Mouse (Mus musculus): ENCODE data around the gene Pik3r2.

Gene Pik3r2

DNA sequence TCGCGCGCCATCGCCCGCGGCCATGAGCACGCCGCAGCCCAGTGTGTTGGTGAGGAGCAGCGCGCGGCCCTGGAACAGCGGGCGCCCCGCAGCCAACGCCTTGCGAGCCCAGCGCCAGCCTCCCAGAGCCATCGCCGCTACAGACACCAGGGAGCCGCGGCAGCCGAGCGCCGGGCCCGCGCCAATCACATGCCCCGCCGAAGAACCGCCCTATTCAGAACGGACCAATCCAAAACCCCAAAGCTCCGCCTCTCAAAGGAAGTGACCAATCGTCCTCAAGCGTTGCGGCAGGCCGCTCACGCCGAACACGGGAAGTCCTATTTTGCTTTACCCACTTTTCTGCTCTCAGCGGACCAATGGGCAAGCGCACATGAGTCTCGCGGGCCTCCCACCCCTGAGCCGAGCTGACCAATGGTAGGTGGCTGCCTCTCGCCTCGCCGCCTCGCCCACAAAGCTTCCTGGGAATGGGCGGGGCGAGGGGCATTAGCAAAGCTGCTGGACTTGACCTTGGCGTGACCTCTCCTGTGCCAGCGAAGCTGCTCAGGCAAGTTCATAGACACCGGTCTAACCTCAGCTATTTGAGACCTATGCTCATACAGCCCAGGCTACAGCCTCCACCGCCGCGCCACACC lies 15.6 kb downstream of the Pik3r2 start, which contains the start of gene Mpv17l2:
TSS of gene Mpv17l2 (minus strand) at position 172 of the 632 bp plus-strand sequence.
- peak; percentile 98 for DNase-seq (ENCODE audit: low read depth, low spot score)
- Histone ChIP-seq H3K27me3 (ENCODE audit: control insufficient read depth, insufficient read depth, low read length, poor library complexity, severe bottlenecking) (no peaks in the 10 kb centered on the region), H3K36me3 (ENCODE audit: control insufficient read depth, insufficient read depth, low read length, poor library complexity, severe bottlenecking) (peaks cover 14% of the 10 kb centered on the region)

DNA sequence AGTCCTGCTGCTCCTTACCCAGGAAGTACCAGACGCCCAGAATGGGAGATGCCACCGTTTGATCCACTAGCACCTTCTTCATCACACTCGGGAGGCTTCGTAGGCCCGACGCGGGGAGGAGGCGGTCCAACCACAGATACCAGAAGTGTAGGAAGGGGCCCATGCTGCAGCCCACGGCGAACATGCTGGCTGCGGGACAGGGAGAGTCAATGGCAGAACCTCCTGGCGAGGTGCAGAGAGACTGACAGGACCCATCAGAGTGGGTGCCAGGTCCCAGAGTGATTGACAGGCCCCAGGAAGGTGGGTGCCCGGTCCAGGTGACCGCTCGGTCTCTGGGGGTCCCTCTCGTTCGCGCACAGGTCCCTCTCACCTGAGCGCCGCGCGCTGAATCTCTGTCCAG lies 16.2 kb downstream of the Pik3r2 start:
- Histone ChIP-seq H3K27me3 (ENCODE audit: control insufficient read depth, insufficient read depth, low read length, poor library complexity, severe bottlenecking) (no peaks in the 10 kb centered on the region), H3K36me3 (ENCODE audit: control insufficient read depth, insufficient read depth, low read length, poor library complexity, severe bottlenecking) (peaks cover 14% of the 10 kb centered on the region)
- no peak for DNase-seq (ENCODE audit: low read depth, low spot score)

DNA sequence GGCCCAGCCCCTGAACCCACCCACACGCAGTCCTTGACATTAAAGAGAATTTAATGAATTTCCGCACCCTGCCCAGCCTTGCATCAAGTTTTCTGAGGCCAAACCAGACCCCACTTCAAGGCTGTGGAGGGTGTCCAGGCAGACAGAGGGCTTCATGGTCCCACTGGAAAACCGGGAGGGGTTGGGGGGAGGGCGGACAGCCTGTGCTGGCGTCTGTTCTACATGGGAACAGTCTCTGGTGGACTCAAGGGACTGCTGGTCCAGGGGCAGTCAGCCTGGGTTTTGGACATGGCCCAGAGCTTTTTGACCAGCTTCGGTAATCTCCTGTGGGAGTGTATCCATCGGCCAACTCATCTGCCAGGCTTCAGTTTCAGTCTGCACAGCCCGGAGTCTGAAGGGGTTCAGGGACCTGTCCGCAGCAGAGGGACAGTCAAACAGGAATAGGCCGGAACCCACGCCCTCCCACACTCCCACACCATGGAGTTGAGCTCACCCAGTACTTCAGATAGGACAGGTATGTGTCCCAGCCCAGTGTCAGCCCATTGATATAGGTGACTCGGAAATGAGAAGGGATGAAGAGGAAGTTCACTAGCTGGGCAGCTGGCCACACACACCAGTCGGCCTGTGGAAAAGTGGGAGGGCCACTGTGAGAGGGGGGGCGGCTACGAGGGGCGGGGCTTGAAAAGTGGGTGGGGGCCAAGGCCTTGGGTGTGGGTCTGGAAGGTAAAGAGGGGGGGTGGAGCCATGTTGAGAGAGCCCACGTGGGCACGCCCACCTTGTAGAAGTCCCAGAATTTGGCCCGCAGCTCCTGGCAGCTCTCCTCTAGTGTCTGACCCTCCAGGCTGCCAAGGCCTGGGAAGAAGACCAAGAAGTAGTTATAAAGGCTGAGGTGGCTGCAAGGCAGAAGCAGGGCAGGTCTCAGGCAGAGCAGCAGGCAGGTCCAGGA lies 17.6 kb downstream of the Pik3r2 start:
- no peak for DNase-seq (ENCODE audit: low read depth, low spot score)
- peaks cover 9% of the 10 kb centered on the region for H3K36me3 ChIP-seq (ENCODE audit: control insufficient read depth, insufficient read depth, low read length, poor library complexity, severe bottlenecking)

DNA sequence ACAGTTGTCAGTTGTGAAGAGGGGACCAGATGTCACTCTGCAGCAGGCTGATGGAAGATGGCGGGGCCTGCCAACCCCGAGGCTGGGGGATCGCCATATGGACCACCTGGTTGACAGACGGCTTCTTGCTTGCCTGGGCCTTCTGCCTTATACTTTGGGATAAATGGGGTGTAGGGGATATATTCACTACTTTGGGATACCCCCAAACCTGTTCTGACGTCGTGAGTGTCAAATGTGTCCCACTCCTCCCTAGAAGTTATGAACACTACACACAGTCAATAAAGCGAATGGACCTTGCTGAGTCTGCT lies 18.3 kb downstream of the Pik3r2 start:
- Histone ChIP-seq H3K36me3 (ENCODE audit: control insufficient read depth, insufficient read depth, low read length, poor library complexity, severe bottlenecking) (peaks cover 5% of the 10 kb centered on the region), H3K27me3 (ENCODE audit: control insufficient read depth, insufficient read depth, low read length, poor library complexity, severe bottlenecking) (no peaks in the 10 kb centered on the region)
- DNase-seq (ENCODE audit: low read depth, low spot score), result no peak

More for the DNA sequence above, 17.6 kb downstream of the Pik3r2 start:
- no peaks in the 10 kb centered on the region for H3K27me3 ChIP-seq (ENCODE audit: control insufficient read depth, insufficient read depth, low read length, poor library complexity, severe bottlenecking)

DNA sequence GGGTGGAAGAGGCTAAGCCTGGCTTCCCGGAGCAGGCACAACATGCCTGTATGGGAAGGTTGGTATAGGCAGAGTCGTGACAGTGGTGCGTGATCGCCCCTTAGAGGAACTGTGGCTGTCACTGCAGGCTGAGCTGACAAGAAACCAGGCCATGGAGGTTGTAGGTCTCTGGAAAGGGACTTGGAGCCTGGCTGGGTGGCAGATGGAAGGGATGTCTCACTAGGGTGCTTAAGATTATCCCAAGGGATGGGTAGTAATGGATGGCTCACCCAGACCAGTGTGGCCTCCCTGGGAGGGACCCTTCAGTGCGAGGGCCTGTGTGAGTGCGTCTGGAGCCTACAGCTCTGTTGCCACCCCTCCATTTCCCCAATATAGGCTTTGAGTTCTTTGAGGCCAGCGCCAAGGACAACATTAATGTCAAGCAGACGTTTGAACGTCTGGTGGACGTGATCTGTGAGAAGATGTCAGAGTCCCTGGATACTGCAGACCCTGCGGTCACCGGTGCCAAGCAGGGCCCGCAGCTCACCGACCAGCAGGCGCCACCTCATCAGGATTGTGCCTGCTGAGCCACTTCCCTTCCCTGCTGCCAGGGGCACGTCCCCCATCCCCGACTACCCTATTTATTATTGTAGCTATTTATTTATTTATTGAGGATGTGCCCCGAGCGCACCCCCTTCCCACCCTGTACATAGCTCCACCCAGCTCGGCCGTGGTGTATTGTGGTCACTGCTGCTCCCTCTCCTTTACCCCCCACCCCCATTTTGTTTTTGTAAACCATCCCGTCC lies 18.8 kb downstream of the Pik3r2 start:
- Histone ChIP-seq H3K36me3 (ENCODE audit: control insufficient read depth, insufficient read depth, low read length, poor library complexity, severe bottlenecking) (peaks cover 1% of the 10 kb centered on the region), H3K27me3 (ENCODE audit: control insufficient read depth, insufficient read depth, low read length, poor library complexity, severe bottlenecking) (no peaks in the 10 kb centered on the region)
- peak; percentile 64 for DNase-seq (ENCODE audit: low read depth, low spot score)

DNA sequence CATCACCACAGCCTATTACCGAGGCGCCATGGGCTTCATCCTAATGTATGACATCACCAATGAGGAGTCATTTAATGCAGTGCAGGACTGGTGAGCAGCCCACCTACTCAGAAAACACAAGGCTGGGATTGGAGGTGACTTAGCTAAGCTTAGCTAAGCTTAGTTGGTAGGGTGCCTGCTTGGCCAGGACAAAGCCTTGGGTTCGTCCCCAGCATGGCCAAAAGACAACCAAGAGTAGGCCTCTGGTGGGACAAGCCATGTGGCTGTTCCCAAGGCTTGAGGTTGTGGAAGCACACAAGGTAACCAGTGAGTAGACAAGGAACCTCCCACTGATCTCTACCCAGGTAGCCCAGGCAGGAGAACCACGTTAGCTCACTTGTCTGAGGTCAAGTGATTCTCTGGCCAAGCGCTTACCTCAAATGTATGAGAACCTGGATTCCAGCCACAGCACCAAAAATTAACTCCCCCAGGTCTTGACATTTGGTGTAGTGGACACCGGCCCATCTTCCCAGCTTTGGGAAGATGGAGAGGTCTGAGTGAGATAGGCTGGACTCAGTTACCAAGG lies 20.0 kb downstream of the Pik3r2 start:
- no peak for DNase-seq (ENCODE audit: low read depth, low spot score)
- H3K36me3 ChIP-seq (ENCODE audit: control insufficient read depth, insufficient read depth, low read length, poor library complexity, severe bottlenecking), result no peaks in the 10 kb centered on the region; the same call in none of the 2 replicates

DNA sequence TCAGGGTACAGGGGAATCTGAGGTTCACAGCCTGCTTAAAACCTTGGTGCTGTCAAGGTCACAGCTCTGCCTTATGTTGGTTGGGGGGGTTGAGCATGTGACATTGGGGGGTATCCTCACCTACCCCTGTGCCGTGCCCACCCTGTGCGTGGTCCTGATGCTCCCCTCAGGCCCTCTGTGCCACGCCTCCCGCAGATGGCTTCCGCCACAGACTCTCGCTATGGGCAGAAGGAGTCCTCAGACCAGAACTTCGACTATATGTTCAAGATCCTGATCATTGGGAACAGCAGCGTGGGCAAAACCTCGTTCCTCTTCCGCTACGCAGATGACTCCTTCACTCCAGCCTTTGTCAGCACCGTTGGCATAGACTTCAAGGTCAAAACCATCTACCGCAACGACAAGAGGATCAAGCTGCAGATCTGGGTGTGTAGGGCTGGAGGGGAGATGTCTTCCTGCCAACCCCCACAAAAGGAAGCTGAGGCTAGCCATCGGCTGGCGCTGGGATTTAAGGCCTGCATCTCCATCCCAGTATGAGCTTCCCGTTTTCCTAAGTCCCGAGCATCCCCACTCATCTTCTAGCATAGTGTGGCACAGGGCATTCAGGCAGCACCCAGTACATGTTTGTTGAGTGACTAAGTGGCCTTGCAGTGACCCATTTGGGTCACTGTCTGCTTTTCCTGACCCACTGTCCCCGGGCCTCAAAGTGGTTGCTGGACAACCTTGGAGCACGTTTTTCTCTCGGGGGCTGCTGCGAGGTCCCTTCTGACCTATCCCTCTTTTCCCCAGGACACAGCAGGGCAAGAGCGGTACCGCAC lies 20.6 kb downstream of the Pik3r2 start:
- Histone ChIP-seq H3K27me3 (ENCODE audit: control insufficient read depth, insufficient read depth, low read length, poor library complexity, severe bottlenecking) (no peaks in the 10 kb centered on the region), H3K36me3 (ENCODE audit: control insufficient read depth, insufficient read depth, low read length, poor library complexity, severe bottlenecking) (no peaks in the 10 kb centered on the region; the same call in none of the 2 replicates)
- DNase-seq (ENCODE audit: low read depth, low spot score), result no peak

More for the DNA sequence above, 20.0 kb downstream of the Pik3r2 start:
- H3K27me3 ChIP-seq (ENCODE audit: control insufficient read depth, insufficient read depth, low read length, poor library complexity, severe bottlenecking), result no peaks in the 10 kb centered on the region

DNA sequence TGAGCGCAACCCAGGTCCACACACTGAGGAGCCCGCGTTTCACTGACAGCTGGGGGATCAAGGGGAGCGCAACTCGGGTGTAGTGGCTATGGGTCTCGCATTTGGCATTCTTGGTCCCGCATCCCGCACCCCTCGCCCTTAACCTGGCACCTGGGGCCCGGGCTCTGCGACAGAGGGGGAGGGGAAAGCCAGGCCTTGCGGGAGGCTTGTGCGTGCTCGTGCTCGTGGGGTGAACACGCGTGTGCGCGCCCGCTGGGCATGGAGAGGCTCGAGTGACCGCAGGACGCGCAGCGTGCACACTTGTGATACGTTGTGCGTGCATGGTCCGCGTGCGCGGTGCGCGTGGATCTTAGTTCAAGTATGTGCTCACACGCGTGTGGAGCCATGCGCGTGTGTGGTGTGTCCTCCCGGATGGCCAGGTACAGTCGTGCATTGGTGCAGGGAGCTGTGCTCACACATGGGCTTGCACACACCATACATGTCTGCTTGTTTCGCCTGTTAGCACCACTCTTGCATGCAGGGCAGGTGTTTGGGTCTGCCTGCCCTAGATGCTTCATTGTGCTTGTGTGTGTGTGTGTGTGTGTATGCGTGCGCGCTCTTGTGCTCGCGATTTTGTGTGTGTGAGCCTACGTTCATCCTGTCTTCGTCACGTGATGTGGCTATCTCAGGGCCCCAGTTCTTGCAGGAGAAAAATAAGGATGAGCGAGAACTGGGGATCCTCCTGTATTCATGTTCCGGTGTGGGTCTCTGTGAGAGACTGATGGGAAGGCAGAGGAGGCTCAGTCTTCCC lies 21.4 kb downstream of the Pik3r2 start:
- Histone ChIP-seq H3K27me3 (ENCODE audit: control insufficient read depth, insufficient read depth, low read length, poor library complexity, severe bottlenecking) (no peaks in the 10 kb centered on the region), H3K36me3 (ENCODE audit: control insufficient read depth, insufficient read depth, low read length, poor library complexity, severe bottlenecking) (no peaks in the 10 kb centered on the region; the same call in none of the 2 replicates)
- DNase-seq (ENCODE audit: low read depth, low spot score), result peak; percentile 53

DNA sequence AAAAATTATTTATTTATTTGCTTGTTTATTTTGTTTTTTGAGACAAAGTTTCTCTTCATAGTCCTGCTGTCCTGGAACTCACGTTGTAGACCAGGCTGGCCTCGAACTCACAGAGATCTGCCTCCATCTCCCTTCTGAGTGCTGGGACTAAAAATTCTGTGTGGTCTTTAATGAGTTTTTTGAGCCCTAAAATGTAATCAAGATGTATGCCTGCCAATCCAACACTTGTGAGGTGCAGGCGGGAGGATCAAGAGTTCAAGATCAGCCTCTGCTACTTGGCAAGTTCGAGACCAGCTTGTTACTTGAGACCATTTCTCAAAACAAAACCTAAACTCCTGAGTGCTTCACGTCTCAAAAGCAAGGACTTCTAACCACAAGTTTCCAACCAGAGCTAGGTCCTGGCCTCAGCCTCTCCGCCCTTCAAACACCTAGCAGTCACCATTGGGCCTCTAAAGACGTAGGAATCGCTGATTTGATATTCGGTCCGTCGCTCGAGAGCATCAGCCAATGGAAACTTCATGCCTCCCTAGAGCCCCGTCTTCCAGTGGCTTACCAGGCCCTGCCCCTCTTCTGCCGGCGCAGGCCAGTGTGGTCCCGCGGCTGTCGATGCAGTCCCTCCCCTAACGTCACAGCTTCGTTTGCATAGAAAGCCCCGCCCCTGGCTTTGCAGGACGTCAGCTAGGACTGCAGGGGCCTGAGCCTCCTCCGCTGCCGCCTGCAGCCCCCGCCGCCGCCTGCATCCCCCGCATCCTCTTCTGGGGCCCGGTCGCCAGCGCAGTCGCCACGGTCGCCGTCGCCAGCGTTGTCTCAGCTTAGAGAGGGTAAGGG lies 22.3 kb downstream of the Pik3r2 start, which contains the start of gene Rab3a:
TSS of gene Rab3a (plus strand) at position 637 of the 828 bp plus-strand sequence.
- DNase-seq (ENCODE audit: low read depth, low spot score), result peak; percentile 98
- Histone ChIP-seq H3K36me3 (ENCODE audit: control insufficient read depth, insufficient read depth, low read length, poor library complexity, severe bottlenecking) (no peaks in the 10 kb centered on the region; the same call in none of the 2 replicates), H3K27me3 (ENCODE audit: control insufficient read depth, insufficient read depth, low read length, poor library complexity, severe bottlenecking) (no peaks in the 10 kb centered on the region)

DNA sequence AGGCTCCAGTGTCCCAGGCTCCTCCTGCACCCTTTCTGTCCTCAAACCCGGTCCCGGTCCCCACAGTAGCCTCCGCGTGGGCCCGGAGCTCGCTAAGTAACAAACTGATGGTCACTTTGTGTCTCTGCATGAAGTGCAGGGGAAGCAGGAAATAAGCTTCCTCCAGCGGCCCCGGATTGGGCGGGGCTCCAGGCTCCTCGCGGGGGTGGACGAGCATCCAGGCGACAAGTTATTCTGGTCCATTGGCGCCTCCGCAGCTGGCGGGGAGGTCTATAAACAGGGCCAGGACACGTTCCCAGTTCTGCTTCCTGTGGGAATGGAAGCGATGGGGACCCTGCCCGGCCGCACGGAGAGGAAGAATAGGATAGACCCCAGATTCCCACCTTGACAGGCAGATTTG lies 23.4 kb downstream of the Pik3r2 start:
- H3K36me3 ChIP-seq (ENCODE audit: control insufficient read depth, insufficient read depth, low read length, poor library complexity, severe bottlenecking), result no peaks in the 10 kb centered on the region; the same call in none of the 2 replicates
- DNase-seq (ENCODE audit: low read depth, low spot score), result peak; percentile 69

DNA sequence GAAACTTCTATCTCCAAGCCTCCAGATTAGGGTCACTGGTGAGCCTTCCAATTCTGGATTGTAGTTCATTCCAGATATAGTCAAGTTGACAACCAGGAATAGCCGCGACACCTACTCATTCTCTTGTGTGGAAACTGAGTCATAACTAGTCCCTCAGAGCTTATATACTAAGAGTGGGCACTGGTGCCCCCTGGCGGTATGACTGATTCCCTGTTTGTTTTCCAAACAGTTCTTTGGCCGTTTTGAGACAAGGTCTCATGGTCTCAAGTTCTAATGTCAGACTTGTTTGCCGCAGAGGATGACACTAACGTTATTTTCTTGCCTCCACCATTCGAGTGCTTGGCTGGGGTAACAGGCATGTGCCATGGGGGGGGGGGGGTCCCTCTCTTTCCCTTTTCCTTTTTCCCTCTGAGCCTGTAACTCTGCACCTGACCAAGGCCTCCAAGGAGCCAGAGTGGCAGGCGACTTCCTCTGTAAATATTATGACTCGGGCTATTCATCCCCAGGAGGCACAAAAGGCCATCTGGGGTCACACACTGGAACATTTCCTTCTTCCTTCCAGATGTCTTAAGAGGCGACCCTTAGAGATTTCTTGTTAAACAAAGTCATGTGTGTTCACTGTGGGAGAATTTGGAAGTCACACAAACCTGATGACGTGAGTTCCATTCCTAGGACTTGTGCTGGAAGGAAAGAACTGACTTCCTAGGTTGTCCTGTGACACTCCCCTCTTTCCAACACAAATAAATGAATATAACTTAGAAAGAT lies 24.3 kb downstream of the Pik3r2 start:
- no peaks in the 10 kb centered on the region for H3K27me3 ChIP-seq (ENCODE audit: control insufficient read depth, insufficient read depth, low read length, poor library complexity, severe bottlenecking)
- no peaks in the 10 kb centered on the region; the same call in 1 of the 2 replicates for H3K36me3 ChIP-seq (ENCODE audit: control insufficient read depth, insufficient read depth, low read length, poor library complexity, severe bottlenecking)
- peak; percentile 84 for DNase-seq (ENCODE audit: low read depth, low spot score)

More for the DNA sequence above, 23.4 kb downstream of the Pik3r2 start:
- no peaks in the 10 kb centered on the region for H3K27me3 ChIP-seq (ENCODE audit: control insufficient read depth, insufficient read depth, low read length, poor library complexity, severe bottlenecking)

DNA sequence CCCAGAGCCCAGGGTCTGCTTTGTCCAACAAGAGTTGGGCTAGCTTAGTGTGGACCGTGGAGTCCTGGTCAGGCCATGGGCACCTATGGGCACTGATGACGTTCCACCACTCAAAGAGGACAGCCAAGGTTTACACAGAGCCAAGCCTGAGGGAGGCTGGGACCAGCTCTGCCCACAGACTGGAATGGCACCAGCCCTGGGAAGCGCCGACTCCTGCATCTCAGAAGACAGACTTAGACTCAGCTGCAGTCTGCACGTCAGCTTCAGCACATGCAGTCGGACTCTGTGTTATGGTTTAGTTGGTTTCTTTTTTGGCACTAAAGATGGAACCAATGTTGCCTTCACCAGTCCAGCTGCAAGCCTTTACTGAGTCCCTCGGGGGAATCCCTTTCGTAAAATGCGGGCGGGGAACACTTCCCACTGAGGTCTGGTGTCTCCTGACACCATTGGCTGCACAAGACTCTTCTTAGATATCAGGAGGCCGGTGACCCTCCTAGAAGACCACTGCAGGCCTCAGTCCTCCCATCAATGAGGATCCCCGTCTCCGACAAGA lies 26.3 kb downstream of the Pik3r2 start:
- no peaks in the 10 kb centered on the region for H3K36me3 ChIP-seq (ENCODE audit: control insufficient read depth, insufficient read depth, low read length, poor library complexity, severe bottlenecking)
- no peaks in the 10 kb centered on the region for H3K27me3 ChIP-seq (ENCODE audit: control insufficient read depth, insufficient read depth, low read length, poor library complexity, severe bottlenecking)
- DNase-seq (ENCODE audit: low read depth, low spot score), result no peak
